Mouse (Mus musculus): Measurements from ENCODE around the gene Ttk.

Gene Ttk

DNA sequence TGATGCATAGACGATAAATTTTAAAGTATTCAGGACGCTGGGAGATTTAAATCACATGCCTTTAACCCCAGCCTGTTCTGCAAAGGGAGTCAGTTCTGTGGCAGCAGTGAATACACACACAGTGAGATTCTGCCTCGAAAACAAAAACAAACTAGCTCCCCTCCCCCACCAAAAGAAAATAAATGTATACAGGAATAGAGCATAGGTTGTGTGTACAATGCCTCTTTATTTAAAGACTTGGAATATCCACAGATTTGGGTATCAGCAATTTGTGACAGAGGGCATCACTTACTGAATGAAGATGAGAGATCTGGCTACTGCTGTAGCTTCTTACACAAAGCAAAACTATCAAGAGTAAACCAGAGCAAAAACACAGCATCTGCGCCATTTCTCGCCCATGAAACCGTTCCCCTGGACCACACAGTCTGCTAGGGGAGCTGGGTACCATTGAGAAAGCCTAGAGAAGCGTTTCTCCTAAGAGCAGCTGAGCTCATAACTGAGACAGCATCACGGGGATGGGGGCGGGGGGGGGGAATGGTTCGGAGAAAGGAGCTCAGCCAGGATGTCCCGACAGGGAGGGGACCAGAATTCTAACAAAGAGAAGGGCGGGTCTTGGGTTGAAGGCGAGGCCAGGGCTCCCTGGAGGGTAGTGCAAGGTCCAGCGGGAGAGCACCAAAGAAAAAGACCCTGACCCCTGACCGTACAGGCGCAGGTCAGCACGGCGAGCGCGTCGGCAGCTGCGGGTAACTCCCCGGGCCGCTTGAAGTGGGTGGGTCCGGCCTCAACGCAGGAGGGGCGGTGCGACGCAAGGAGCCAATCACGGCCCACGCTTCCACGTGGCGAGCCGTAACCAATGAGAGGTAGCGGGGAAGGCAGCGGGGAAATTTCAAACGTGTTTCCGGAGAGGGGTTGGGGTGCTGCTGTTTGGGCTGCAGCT, at the start of gene Ttk:
Gene Ttk, plus strand, starts transcription at position 879 of the 937 bp plus-strand sequence.
- in situ Hi-C loops (cut with MboI; ENCODE audit: low pct_unique_long_range_greater_than_20kb in 1 of 2, low sequenced_read_pairs in 2 of 2, unreplicated experiment in 1 of 2): no loop called here

DNA sequence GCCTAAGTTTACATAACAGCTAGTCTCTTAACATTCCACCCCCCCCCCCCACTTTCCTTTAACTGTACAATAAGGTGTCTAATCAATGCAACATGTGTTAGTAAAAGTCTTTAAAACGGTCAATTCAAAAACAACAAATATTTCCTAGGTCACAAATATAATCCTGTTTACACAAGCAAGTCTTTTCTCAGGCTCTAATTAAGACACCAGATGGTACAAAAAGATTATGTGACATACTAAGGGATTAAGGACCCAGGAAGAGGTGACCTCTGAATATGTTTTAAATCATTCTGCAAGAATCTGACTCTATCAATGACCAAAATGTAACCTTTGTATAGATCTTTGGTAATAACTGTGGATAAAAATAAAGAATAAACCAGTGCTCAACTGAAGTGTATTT, 49.0 kb upstream of the Ttk start:
- in situ Hi-C loops (cut with MboI; ENCODE audit: low pct_unique_long_range_greater_than_20kb in 1 of 2, low sequenced_read_pairs in 2 of 2, unreplicated experiment in 1 of 2): no loop called here

DNA sequence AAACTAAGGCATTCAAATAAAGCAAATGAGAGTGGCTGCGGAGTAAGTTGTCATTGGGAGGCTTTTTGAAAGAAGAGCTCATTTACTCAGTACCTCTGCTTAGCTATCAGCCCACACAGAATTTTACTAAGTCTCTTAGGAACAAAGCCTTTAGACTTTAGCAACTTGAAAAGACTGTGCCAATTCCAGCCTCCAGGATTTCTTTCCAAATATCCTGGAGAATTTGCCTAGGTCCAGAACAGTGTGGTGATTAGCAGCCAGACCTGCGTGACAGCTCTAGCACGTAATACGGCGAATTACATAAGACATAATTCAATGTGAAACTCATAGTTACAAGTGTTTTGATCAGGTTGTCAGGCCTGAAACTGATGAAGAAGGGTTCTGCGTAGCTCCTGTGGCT, 45.2 kb upstream of the Ttk start:
- in situ Hi-C loops (cut with MboI; ENCODE audit: low pct_unique_long_range_greater_than_20kb in 1 of 2, low sequenced_read_pairs in 2 of 2, unreplicated experiment in 1 of 2): no loop called here

DNA sequence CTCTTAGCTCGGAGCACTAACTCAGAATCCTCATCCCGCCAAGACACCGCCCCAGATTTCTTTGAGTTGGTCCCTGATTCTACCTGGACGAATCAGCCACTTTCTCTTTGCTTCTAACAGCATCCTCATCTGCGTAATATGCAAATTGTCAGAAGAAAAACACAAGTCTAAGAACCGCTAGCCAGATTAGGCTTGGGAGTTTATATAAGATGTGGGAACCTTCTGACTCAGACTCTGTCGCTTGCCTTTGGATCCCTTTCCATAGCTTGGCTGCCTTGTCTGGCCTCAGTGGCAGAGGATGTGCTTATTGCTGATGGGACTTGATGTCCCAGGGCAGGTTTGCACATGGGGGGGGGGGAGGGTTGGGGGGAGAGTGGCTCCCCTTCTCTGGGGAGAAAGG, 37.6 kb upstream of the Ttk start:
- in situ Hi-C loops (cut with MboI; ENCODE audit: low pct_unique_long_range_greater_than_20kb in 1 of 2, low sequenced_read_pairs in 2 of 2, unreplicated experiment in 1 of 2): no loop called here

DNA sequence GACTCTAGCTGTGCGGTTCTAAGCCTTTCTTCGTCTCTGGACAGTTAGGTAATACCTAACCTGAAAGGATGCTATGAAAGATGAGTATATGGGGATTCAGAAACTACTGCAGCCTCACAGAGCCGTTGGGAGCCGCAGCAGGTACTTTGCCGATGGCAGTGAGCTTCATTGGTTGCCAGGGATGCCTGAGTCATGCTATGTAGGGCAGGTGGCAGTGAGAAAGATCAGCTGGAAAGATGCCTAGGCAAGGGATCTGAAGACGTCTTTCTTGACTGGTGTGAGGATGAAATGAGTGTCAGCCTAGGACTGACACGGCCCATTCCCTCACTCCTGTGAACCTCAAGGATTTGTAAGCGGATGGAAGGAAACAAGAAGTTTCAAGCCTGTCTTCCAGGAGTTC, 36.6 kb upstream of the Ttk start:
- in situ Hi-C loops (cut with MboI; ENCODE audit: low pct_unique_long_range_greater_than_20kb in 1 of 2, low sequenced_read_pairs in 2 of 2, unreplicated experiment in 1 of 2): no loop called here

DNA sequence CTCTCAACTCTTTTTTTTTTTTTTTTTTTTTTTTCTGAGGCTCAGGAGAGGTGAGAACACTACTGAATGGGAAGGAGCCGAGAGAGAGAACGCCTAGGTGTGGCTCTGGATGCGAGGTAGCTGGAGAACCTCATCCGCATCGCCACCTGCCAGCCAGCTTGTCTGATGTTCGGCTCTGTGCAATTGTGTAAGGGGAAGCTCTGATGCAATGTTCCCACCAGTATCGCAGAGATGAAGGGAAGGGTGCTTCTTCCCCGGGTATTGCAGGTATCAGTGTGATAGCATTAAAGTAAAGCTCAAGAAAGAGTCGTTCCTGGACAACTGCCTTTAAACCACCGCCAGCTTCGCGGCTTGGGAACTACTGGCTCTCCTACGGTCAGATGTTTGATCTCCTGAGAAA, 30.1 kb upstream of the Ttk start:
- in situ Hi-C loops (cut with MboI; ENCODE audit: low pct_unique_long_range_greater_than_20kb in 1 of 2, low sequenced_read_pairs in 2 of 2, unreplicated experiment in 1 of 2): no loop called here

DNA sequence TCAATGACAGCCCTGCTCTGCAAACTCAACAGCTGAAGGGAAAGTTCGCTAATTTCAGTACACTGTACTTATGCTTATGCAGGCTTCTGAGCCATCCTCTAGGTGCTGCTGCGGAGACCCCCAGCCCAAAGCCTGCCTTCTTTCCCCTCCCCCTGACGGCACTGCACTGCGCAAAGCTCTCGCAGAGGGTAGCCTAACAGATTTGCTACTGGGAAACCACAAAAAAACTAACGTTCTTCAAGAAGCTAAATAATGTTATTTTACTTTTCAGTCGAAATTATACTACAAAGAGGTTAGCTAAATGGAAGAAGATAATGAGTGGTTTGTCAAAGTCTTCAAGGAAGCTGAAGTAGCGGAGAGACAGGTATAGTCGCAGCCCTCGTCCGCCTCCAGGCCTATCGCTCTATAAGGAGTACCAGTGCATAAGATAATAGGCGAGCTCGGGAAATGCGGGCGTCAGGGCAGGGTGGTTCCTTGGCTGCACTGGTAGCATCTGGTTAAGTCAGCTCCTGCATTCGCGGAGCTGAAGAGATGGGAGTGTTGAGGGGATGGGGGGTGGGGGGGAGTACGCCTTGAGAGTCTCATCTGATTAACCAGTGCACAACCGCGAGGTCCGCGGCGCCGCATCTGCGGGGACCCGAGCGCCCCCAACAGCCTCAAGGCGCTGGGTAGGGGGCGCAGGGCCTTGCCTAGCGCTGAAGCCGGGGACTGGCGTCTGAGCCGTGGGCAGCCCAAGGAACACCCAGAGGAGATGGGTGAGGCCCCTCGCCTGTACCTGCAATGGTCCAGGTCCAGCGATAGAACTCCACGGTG, 29.1 kb upstream of the Ttk start:
- in situ Hi-C loops (cut with MboI; ENCODE audit: low pct_unique_long_range_greater_than_20kb in 1 of 2, low sequenced_read_pairs in 2 of 2, unreplicated experiment in 1 of 2): no loop called here

DNA sequence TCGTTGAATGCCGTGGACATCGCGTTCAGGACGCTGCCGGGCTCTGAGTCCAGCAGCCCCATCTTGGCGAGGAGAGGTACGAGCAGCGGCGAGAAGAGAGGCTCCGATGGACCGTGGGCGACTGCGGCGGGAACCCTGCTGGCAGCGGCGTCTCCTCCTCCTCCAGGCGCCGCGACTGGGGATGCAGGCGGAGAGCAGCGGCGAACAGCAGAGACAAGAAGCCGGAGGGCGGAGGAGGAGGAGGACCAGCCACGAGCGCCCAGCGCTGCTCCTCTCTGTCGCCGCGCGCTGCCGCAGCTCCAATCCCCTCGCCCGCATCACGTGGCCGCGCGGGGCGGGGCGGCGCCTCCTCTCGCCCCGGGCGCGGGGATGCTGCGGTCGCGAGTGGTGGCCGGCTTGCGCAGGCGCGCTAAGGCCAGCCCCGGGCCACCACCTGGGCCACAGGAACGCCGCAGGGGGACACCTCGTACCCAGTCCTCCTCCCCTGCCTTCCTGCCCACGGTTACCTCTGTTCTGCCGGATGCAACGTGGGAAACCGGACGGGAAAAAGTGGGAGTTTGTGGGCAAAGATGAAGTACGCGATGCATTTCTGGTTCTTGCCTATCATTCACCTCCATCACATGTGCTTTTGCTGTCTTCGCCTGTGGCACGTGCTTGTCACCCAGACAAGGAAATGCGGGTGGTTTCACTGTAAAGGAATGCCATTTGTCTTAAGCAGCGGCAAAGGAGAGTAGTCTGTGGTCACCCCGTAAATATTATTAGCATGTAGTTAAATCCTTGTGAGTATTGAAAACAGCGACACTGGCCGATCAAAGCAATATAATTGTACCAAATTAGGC, 28.3 kb upstream of the Ttk start, which contains the start of gene Elovl4:
Gene Elovl4, minus strand, starts transcription at position 301 of the 839 bp plus-strand sequence.
- in situ Hi-C loops (cut with MboI; ENCODE audit: low pct_unique_long_range_greater_than_20kb in 1 of 2, low sequenced_read_pairs in 2 of 2, unreplicated experiment in 1 of 2): no loop called here

DNA sequence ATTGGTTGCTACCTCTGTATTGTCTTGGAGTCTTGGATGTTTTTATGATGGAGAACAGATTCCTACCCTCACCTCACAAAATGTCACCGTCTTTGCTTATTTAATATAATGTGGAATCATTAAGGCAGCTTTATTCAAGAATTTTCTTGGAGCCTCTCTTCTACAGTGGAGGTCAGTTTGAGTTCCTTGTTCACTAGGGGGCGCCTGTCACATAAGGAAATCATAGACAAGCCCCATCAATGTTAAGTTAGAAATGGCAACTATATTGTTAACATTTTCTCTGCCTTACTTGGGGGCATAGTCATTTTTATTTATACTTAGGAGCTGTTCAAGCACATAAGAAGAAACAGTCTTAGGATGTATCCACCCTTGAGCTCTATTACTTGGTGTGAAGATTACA, 26.9 kb upstream of the Ttk start:
- in situ Hi-C loops (cut with MboI; ENCODE audit: low pct_unique_long_range_greater_than_20kb in 1 of 2, low sequenced_read_pairs in 2 of 2, unreplicated experiment in 1 of 2): no loop called here

DNA sequence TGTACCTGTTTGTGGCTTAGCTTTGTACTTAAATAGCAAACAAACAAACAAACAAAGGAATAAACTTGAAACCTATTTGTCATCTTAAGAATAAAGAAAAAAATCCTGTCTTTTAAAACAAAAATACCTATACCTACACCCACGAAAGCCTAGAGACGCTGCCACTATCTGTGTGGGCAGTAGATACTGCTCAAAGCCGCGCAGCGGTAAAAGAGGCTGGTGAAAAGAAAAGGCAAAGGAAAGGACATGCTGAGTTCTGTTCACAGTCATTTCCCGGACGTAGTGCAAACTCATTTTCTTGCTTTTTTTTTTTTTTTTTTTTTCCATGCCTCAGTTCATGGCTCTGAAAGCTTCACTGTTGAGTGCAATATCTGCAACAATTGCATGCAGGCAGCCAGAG, 15.3 kb upstream of the Ttk start:
- in situ Hi-C loops (cut with MboI; ENCODE audit: low pct_unique_long_range_greater_than_20kb in 1 of 2, low sequenced_read_pairs in 2 of 2, unreplicated experiment in 1 of 2): no loop called here

DNA sequence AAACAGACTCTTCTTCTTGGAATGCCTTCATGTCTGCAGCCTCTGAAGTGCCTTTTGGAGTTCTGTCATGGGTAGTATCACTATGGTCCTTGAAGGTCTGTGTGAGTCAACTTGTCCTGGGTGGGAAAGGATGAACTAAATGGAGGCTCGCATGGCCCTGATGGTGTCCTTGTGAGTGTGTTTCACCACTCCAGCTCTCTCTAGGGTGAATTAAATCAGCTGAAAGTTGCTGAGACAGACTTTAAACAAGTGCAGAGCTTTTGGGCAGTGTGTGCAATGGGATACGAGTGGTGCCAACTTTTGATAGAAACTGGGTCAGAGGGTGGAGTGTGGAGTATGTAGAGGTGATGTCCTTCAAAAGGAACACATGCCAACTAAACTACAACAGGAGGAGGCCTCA, 13.5 kb upstream of the Ttk start:
- in situ Hi-C loops (cut with MboI; ENCODE audit: low pct_unique_long_range_greater_than_20kb in 1 of 2, low sequenced_read_pairs in 2 of 2, unreplicated experiment in 1 of 2): no loop called here

DNA sequence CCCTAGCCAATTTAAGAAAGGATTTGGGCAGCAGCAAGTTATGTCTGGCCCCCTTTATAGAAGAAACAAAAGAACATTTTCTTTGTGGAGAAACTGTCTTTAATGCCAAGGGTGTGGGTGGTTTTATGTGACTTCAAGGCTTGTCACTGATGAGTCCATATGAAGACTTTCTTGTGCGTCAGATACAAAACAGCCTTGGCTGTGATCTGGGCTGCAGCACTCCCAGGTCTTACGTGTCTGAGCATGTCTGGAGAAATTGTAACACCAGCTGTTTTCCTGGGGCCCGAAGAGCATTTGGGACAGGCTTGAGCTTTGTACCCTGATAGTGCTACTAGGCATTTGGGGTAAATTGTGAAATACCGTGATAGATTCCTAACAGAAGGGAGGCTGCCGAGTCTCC, 11.6 kb upstream of the Ttk start:
- in situ Hi-C loops (cut with MboI; ENCODE audit: low pct_unique_long_range_greater_than_20kb in 1 of 2, low sequenced_read_pairs in 2 of 2, unreplicated experiment in 1 of 2): no loop called here

DNA sequence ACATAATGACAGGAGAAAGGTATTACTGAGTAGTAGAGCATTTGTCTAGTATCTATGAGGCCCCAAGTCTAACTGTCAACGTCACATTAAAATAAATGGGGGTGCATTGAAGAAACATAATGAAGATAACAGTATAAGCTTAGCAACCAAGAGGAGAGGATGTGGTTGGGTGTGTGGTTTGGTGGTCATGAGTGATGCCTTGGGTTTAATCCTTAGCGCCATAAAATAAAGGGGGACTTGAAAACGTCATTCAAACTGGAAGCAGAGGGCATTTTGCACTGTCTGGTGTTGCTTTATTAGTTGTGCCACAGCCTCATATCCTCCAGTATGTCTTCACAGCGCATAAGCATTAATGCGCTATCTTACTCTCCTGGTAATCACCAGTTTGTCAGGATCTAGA, 4.6 kb upstream of the Ttk start:
- in situ Hi-C loops (cut with MboI; ENCODE audit: low pct_unique_long_range_greater_than_20kb in 1 of 2, low sequenced_read_pairs in 2 of 2, unreplicated experiment in 1 of 2): no loop called here

DNA sequence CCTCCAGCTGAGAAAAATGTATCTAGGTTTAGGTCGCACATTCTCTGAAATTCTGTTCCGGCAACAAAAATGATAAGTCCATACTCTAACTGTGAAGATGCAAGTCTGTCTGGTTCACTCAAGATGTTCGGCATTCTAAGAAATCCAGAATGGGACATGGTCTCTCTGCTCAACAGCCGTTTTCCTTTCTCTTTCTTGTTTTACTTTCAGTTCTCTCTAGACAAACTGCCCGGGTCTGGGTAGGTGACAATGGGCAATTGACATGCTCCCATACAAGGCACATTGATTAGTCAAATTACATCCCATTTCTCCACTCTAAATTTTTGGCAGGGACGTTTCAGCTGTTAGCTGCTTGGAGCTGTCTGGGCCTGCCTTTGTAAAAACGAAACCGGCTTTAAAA, 3.3 kb upstream of the Ttk start:
- in situ Hi-C loops (cut with MboI; ENCODE audit: low pct_unique_long_range_greater_than_20kb in 1 of 2, low sequenced_read_pairs in 2 of 2, unreplicated experiment in 1 of 2): no loop called here

DNA sequence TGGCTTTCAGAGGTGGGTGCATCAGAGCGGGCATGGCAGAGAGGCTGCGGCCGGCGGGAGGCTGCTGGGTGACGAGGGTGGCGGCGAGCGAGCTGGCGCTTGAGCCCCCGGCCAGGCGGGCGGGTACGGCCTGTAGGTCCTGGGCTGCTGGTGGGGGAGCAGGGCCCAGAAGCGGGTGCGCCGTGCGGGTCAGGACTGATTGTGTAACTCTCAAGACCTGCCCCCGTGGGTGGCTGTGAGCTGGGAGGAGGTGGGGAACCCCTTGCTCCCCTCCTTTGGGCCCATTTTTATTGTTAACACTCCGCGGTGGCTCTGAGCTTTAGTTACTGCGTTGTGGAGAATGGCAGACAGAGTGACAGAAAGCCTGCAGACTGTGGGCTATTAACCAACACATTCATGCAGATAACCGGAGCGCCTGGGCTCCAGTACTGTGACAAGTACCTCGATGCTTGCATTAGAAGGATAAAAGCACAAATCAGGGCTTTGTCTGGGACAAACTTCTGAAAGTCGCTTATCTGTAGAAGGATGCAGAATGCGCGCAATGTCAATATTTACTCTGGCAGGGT, 342 bp downstream of the Ttk start:
- in situ Hi-C loops (cut with MboI; ENCODE audit: low pct_unique_long_range_greater_than_20kb in 1 of 2, low sequenced_read_pairs in 2 of 2, unreplicated experiment in 1 of 2): no loop called here

DNA sequence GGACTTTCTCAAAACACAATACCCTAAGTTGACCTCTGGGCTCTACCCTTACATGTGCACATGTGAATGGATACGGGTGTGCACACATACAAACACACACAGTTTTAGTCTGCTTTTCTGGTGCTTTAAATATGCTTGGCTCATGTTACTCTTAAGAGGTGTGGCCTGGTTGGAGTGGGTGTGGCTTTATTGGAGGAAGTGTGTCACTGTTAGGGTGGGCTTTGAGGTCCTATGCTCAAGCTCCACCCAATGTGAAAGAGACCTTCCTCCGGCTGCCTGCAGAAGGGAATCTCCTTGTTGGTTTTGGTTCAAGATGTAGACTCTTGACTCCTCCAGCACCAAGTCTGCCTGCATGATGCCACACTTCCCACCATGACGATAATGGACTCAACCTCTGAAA, 18.0 kb downstream of the Ttk start:
- in situ Hi-C loops (cut with MboI; ENCODE audit: low pct_unique_long_range_greater_than_20kb in 1 of 2, low sequenced_read_pairs in 2 of 2, unreplicated experiment in 1 of 2): loop anchor here in 1 of 2 experiments (25.0 kb wide), 2 partner anchors 965 to 1860 kb away; no protein-coding TSS in a partner anchor

DNA sequence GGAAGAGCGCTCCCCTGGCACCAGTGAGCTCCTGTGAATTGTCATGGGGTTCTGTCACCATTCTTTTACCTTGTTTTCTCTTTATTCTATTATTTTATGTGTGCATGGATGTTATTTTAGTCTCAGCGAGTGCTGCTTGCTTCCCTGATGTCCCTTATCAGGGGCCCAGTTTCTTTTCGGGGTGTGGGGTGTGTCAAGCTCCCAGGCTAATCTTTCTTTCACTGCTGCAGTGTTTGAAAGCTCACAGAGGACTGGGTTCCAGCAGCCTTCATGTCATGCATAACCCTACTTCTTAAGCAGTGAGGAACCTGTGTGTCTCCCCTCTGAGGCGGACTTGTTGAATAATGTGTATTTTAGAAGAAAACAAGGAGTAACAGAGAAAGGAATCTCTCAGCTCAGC, 30.7 kb downstream of the Ttk start:
- in situ Hi-C loops (cut with MboI; ENCODE audit: low pct_unique_long_range_greater_than_20kb in 1 of 2, low sequenced_read_pairs in 2 of 2, unreplicated experiment in 1 of 2): loop anchor here in 1 of 2 experiments (25.0 kb wide), 2 partner anchors 978 to 1847 kb away; no protein-coding TSS in a partner anchor

DNA sequence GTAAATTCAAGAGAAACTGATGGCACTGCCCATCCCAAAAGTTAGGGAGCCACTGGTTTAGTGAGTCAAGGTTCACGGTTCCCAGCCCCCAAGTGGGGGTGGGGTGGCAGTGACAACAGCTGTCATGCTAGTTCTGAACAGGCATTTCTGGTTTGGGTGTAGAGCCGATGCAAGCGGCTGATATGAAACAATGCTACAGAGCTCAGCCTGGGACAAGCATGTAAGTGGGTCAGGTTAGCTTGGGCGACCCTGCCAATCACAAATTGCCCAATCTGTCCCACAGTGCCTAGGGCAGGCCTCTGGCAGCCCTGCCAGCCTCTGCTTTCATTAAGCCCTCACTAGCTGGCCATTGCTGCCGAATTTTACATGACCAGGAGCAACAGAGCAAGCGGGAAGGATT, 47.7 kb downstream of the Ttk start:
- in situ Hi-C loops (cut with MboI; ENCODE audit: low pct_unique_long_range_greater_than_20kb in 1 of 2, low sequenced_read_pairs in 2 of 2, unreplicated experiment in 1 of 2): no loop called here
